Mouse (Mus musculus) MEL (cell line): ENCODE data around the gene Pphln1.

Experiments used
- CTCF ChIP-seq, 3 experiments: IDR thresholded peaks in 2 of 3; conservative IDR thresholded peaks in 1 of 3; 2 replicates each; pipeline ENCODE4 v1.5.1; 2011 to 2012; ENCODE audit warnings: low read length in 3 of 3, low read depth in 2 of 3, mild to moderate bottlenecking in 2 of 3, improper control_type of control experiment in 1 of 3, inconsistent platforms in 1 of 3, mixed read lengths in 1 of 3, moderate library complexity in 1 of 3; ENCODE audit not compliant: control insufficient read depth in 1 of 3, insufficient read depth in 1 of 3, poor library complexity in 1 of 3, severe bottlenecking in 1 of 3
- GATA1 ChIP-seq: IDR thresholded peaks from 2 replicates; pipeline ENCODE4 v1.6.1; 2011; ENCODE audit warnings: low read depth, low read length, improper control_type of control experiment
- KAT2A ChIP-seq: conservative IDR thresholded peaks from 2 replicates; pipeline ENCODE4 v1.6.1; 2012; ENCODE audit warnings: low read depth, low read length, improper control_type of control experiment, inconsistent platforms
- MAX ChIP-seq: IDR thresholded peaks from 2 replicates; pipeline ENCODE4 v1.6.1; 2011; ENCODE audit warnings: low read length, improper control_type of control experiment
- MAZ ChIP-seq: IDR thresholded peaks from 2 replicates; pipeline ENCODE4 v1.6.1; 2012; ENCODE audit warnings: low read depth, mild to moderate bottlenecking, inconsistent platforms, low read length, improper control_type of control experiment
- MYB ChIP-seq: IDR thresholded peaks from 2 replicates; pipeline ENCODE4 v1.6.1; 2011; ENCODE audit warnings: mild to moderate bottlenecking, low read depth, low read length, improper control_type of control experiment
- NELFE ChIP-seq: IDR thresholded peaks from 2 replicates; pipeline ENCODE4 v1.6.1; 2011; ENCODE audit warnings: low read depth, low read length, improper control_type of control experiment
- NRF1 ChIP-seq: IDR thresholded peaks from 2 replicates; pipeline ENCODE4 v1.6.1; 2014; ENCODE audit warnings: low read depth, mild to moderate bottlenecking, inconsistent platforms, low read length, improper control_type of control experiment, moderate library complexity; ENCODE audit not compliant: poor library complexity, insufficient read depth, severe bottlenecking
- POLR2A ChIP-seq, 2 experiments: IDR thresholded peaks; 2 replicates each; pipeline ENCODE4 v1.6.1; 2011 to 2012; ENCODE audit warnings: low read length in 2 of 2, mild to moderate bottlenecking in 2 of 2, control low read depth in 1 of 2, improper control_type of control experiment in 1 of 2, low read depth in 1 of 2, moderate library complexity in 1 of 2; ENCODE audit not compliant: control insufficient read depth in 1 of 2, insufficient read depth in 1 of 2, poor library complexity in 1 of 2
- TCF12 ChIP-seq: IDR thresholded peaks from 2 replicates; pipeline ENCODE4 v1.6.1; 2014; ENCODE audit warnings: low read depth, mild to moderate bottlenecking, inconsistent platforms, low read length, improper control_type of control experiment, moderate library complexity
- UBTF ChIP-seq: IDR thresholded peaks from 2 replicates; pipeline ENCODE4 v1.6.1; 2012; ENCODE audit warnings: low read depth, mild to moderate bottlenecking, inconsistent platforms, low read length, improper control_type of control experiment, moderate library complexity, borderline replicate concordance; ENCODE audit not compliant: insufficient read depth
- USF1 ChIP-seq: IDR thresholded peaks from 2 replicates; pipeline ENCODE4 v1.6.1; 2014; ENCODE audit warnings: low read depth, mild to moderate bottlenecking, inconsistent platforms, low read length, improper control_type of control experiment, moderate library complexity

DNA sequence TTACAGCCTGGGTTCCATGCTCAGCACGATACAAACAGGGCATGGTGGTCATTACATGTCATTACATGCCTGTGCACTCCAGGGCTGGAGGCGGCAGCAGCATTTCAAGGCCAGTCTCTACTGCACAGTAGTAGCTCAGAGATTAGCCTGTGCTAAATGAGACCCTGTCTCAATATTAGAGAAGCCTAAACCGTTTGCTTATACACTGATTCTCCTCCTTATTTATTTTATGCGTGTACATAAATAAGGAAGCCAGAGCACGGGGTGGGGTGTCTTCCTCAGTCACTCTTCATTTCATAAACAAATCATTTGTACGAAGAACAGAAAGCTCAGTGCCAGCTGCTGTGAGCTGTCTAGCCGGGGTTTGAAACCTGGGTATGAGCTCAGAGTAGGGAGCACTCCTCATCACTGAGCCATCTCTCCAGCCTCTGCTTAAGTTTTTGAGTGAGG lies 86.1 kb downstream of the Pphln1 start:
- TF ChIP-seq CTCF (IDR thresholded peaks at IDR 0.05 in 2 of 3, conservative IDR thresholded peaks at IDR 0.05 in 1 of 3; ENCODE audit: control insufficient read depth in 1 of 3, insufficient read depth in 1 of 3, low read depth in 2 of 3, low read length in 3 of 3, poor library complexity in 1 of 3, severe bottlenecking in 1 of 3) (no peak), NELFE (no peak), MYB (no peak), MAX (no peak), NRF1 (no peak), UBTF (no peak), POLR2A (IDR thresholded peaks at IDR 0.05; ENCODE audit: control insufficient read depth in 1 of 2, insufficient read depth in 1 of 2, low read depth in 1 of 2, low read length in 2 of 2, poor library complexity in 1 of 2) (no peak), MAZ (no peak), GATA1 (no peak), USF1 (no peak), KAT2A (no peak), TCF12 (no peak)
